In the genomic region with DNA sequence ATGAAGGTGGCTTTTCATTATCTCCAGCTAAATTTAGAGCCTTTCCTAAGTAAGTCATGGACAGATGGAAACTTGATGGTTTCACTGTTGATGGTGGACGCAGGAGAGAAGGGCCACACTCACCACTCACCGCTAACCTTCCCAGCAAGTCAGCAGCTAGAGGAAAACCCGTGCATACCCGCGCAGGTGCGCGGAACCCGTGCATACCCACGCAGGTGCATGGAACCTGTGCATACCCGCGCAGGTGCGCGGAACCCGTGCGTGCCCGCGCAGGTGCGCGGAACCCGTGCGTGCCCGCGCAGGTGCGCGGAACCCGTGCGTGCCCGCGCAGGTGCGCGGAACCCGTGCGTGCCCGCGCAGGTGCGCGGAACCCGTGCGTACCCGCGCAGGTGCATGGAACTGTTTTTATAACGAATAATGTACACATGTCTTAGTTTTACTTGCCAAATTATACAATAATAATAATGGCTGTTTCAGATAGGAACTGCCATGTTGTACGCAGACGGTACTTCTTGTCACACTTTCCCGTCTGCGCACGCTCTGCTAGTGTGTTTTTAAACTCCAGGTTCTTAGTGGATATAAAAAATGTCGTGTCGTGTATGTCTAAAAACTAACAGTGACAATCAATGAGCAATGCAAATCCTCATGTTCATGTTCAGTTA, we compare ENCODE assay signal across 7 mouse cellular contexts.
DNase-seq lines count a peak whose midpoint lies in the region; ATAC-seq lines count a peak whose summit lies in the region.

No protein-coding gene starts in this region.

- H3K27ac ChIP-seq in hindbrain, embryonic 15.5 days (replicated peaks) = peak overlapping the region; percentile 75

- no peak for ATAC-seq in hindbrain, embryonic 15.5 days (ENCODE audit: low FRiP score, low read depth)

- H3K36me3 ChIP-seq in hindbrain, embryonic 15.5 days = peaks cover 2% of the 10 kb centered on the region; the same call in 1 of the 2 replicates

- intact Hi-C loops in gastrocnemius, postnatal 14 days (cut with DNase I; ENCODE audit: low total_unique reads) = loop anchor here (10.0 kb wide), 1 partner anchor 82 kb away; a partner anchor contains a TSS

- H3K27me3 ChIP-seq in hindbrain, embryonic 15.5 days = no peaks in the 10 kb centered on the region

- peaks cover 9% of the 10 kb centered on the region for H3K4me1 ChIP-seq in hindbrain, embryonic 15.5 days (replicated peaks)

- peak overlapping the region; percentile 48 for H3K4me3 ChIP-seq in hindbrain, embryonic 15.5 days

- 2% methylated on average over 49 of the region's 49 CpGs for WGBS in hindbrain, embryonic 15.5 days

- no peaks in the 10 kb centered on the region for H3K9me3 ChIP-seq in hindbrain, embryonic 15.5 days

- DNase-seq in retina, postnatal 1 day = peak; percentile 14
- DNase-seq in retina, embryonic 14.5 days (ENCODE audit: low spot score) = no peak
- DNase-seq in cerebellum, adult 9-10 months = peak; percentile 73
- peak; percentile 13 for DNase-seq in lung, postnatal 36 days
- no peak for DNase-seq in ovary, postnatal 14 days (ENCODE audit: low spot score)
- DNase-seq in gastrocnemius, postnatal 14 days = no peak

- H3K4me2 ChIP-seq in hindbrain, embryonic 15.5 days = peak overlapping the region; percentile 73

- peak overlapping the region; percentile 32 for H3K9ac ChIP-seq in hindbrain, embryonic 15.5 days

Comparison
In these comparisons a context has a peak if more than half of its experiments do, and no peak if none do; other contexts are left out.
1. DNase-seq: peak in retina, postnatal 1 day (single experiment), cerebellum, adult 9-10 months (single experiment) and lung, postnatal 36 days (single experiment); none in retina, embryonic 14.5 days (single experiment), ovary, postnatal 14 days (single experiment) and gastrocnemius, postnatal 14 days (single experiment).